Mouse (Mus musculus) heart, adult 9 months (tissue): Measurements from ENCODE around the gene 2610528A11Rik.

Experiments
- DNase-seq, 2 experiments: peaks; one replicate each; pipeline ENCODE4 v3.0.0; 2022; ENCODE audit warnings: low spot score in 2 of 2

The 2610528A11Rik gene

DNA sequence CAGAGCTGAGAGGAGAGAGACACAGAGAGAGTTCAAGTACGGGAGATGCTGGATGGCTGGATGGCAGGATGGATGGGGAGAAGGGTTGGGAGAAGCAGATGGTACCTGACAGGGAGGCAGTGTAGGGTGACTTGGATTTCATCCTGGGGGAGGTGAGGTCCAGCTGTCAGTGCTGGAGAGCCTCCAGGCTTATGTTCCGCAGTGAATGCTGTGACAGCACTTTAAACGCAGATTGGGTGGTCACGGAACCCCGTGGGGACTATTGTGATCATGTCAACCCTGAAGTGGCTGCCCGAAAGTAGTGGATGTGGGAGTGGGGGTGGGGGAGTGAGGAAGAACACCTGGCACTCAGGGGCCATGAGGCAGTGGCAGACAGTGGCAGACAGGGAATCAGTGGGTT is 19.4 kb downstream of the 2610528A11Rik start:
- no peak for DNase-seq

DNA sequence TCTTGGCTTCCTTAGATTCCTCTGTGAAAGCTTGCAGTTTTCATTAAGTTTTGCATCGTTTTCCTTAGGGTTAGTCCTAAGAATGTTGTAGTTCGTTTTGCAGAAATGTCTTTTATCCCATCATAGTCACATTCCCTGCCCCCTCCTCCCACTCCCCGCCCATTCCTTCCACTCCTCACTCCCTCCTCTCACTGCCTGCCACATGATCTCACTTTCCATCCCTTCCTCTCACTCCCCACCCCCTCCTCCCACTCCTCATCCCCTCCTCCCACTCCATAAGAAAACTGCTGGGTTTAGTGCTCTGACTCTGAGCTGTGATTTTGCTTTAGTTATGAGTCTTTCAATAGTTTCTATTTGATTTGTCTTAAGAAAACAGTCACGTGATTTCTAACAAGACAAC is 30.1 kb downstream of the 2610528A11Rik start:
- DNase-seq = no peak

DNA sequence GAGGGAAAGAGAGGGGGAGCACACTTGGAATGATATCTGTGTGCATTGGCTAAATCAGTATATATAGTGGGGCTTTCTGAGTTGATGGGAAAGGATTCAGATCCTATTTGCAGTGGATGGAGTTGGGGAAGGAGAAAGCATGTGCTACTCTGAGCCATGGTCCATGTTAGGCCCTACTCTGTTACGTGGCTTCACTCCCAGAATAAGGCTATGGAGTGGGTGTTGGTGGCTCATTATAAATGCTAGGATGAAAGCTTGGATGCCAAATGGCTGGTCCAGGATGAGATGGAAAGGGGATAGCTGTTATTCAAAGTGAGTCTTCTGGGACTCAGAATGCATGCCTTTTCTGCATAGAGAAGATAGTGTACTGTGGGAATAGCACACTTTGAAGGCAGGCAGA is 33.1 kb downstream of the 2610528A11Rik start:
- DNase-seq = no peak

DNA sequence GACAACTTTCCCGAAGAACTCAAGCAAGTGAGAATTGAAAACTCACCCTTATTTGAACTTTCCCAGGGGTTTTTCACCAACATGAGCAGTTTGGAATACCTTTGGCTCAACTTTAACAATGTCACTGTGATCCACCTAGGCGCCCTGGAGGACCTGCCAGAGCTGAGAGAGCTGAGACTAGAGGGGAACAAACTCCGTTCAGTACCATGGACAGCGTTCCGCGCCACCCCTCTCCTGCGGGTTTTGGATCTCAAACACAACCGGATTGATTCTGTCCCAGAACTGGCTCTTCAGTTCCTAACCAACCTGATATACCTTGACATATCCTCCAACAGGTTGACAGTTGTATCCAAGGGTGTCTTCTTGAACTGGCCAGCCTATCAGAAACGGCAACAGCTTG is 45.3 kb downstream of the 2610528A11Rik start:
- DNase-seq = no peak

DNA sequence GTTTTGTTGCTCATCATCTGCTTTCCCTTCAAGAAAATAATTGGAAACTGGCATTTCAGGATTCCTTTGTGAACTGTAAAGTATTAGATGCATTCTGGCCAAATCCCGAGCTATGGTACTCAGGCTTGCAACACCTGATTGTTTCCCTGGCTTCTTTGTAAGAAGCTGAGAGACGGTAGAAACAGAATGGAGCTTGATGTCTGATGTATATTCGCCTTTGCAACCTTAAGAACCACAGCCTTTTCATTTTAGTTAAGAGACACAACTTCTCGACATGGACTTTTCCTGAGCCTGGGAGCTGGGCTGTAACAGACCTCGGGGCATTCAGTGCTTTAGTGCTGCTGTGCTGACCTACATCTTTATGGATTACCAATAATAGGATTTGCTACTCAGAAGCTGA is 46.2 kb downstream of the 2610528A11Rik start, which contains the start of gene Lrit2:
Gene Lrit2, plus strand, starts transcription at position 301 of the 400 bp plus-strand sequence.
- DNase-seq = no peak

DNA sequence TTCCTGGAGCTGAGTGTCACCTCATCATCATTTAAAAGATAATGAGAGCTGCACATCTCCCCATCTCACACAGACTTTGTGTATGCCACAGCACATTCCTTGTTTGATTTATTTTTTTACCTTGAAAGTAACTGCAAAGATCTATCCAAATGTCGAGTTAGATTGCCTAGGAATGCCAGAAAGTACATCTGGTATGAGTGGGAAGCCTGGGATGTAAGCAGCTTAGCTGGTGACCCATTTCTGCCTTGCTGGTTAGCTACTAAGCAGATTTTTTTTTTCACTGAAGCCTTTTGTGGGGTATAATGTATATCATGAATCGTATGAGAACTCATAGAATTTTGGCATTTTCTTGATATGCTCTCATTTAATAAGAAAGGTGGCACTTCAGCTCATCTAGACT is 47.2 kb downstream of the 2610528A11Rik start:
- DNase-seq = no peak

DNA sequence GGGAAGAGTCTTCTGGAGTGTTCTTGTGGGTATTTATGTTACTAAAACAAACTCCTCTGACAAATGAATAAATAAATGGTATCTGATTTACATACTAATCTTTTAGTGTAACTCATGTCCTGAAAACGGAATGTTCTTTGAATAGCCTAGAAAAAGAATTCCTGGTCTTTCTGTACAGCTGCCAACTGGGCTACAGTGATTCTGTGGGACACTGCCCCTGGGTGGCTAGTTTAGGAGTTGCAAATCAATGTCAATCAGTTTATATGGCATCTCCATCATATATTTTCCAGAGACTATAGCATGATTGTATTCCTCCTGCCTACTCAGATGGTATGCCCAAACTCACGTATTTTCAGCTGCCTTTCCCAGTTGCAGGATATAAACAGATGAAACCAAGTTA is 49.0 kb downstream of the 2610528A11Rik start:
- DNase-seq = no peak
